Mouse (Mus musculus) A20 (cell line): ENCODE measurements at regions not wholly inside any gene's neighbourhood (a gene's known extent, or its start where the extent isn't known, plus 50 kb on each side); places are given as distances from the start of the nearest gene placed in this dataset.

Source experiments
- DNase-seq: peaks from one replicate; pipeline ENCODE4 v3.0.0-alpha.2; 2011; ENCODE audit warnings: low read depth, low spot score

DNA sequence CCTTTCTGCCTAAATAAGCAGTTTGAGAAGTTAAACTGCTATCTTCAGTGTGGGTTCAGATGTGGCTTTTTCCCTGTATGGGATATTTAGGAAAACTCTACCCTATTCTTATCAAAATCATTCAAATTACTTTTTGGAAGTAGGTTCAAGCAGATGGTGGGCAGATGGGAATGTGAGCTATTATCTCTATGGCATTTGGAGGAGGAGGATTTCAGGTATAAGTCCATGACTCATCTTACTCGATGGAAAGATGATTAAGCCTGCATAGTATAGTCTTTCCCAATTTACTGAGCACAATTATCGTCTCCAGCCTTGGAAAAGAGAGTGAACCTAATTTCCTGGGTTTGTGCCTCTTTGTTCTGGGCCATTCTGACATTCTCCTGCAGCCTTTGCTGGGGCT, 1413.2 kb downstream of the D3Ertd751e start:
- DNase-seq: no peak

DNA sequence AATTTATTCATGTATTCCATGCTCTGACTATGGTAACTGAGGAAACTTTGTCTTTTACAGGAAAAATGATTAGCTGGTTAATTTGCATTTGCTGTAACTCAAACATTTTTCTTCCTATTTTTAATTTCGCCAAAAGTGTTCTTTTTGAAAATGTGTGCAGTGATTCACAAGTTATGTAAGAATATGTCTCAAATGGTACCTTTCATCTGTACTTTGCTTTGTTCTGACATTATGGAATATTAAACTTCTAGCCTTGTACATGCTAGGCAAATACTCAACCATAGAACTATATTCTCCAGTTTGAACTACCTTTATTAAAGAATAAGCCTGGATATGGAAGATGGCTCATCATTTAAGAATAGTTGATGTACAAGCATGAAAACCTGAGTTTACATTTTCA, 1418.1 kb downstream of the D3Ertd751e start:
- DNase-seq: no peak

DNA sequence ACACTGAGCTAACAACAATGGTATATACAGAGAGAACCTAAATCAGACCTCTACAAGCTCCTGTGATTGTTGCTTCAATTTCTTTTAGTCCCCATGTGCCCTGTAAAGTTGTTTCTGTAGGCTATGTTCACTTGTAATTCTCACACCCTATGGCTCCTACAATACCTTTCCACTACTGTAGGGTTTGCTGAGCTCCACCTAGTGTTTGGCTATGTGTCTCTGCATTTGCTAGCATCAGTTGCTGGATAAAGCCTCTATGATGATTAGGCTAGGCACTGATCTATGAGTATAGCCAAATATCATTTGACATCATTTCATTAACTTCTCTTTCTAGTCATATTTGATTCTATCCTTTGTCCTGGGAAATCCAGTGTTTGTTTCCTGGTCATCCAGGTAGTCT, 1440.4 kb downstream of the D3Ertd751e start:
- peak; percentile 13 for DNase-seq

DNA sequence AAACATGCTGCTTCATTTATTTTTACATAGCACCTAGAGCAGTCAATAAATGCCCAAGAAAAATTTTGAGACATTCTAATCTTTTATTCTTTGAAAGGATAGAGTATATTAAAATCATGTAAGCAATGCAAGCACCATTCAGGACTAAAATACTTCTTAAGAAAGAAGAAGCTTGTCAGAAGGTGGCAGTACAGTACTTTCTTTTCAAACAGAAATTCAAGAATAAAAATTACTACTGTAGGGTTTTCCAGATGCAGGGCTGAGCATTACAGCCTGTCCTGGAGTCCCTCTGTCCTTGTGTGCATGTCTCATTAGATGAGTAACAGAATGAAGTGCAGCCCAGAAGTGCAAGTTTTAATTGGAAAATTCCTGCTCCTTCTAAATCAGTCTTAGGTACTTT, 1457.5 kb downstream of the D3Ertd751e start:
- DNase-seq: peak; percentile 32

DNA sequence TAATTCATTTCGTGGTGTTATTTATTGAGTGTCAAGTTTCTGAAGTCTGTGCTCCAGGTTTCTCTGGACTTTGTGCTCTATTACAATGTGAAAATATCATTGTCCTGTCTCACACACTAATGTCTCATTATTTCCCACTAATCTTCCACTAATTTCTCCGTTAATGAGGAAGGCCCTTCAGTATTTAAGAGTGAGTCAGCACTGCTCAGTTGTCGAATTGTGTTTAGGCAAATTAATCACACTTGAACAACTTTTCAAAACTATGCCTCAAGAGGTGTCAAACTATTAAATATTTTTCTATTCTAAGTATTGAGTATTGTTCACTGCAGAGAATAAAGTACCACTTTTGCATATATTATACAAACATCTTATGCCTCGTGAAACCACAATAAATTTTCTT, 1467.2 kb downstream of the D3Ertd751e start:
- DNase-seq: no peak

DNA sequence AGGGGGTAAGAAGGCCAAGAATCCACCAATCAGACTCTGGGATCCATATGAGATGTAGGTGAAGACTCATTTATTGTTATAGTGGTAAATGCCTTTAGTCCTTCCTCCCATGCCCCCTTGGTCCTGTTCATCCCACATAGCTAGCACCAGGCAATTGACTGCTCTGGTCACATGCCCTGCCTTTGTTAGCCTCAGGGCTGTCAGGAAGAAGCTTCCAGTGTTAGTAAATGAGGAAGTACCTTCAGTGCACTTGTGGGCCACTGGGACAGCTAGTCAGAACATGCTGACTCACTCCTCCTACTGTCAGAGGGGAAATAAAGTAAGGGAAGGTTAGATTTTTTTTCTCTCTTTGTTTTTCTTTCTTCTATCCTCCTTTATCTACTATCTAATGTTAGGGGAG, 1476.3 kb downstream of the D3Ertd751e start:
- DNase-seq: peak; percentile 51

DNA sequence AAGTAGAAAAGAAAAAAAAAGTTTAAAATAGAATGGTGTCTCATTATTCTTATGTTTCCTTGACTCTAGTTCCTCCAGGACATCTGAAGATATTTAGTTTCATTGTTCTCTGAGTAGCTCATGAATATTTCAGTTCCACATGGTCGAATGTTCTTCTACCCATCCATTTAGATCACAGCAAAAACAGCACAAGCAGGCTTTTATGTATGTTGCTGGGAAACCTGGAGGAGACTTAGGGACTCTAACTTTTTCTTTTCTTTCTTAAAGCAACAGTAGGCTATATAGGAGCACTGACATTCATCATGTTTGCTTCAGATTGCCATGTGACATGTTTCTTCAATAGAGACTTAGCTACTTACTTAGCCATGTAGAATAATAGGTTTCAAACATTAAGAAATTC, 1504.2 kb downstream of the D3Ertd751e start:
- DNase-seq: no peak
